Mouse (Mus musculus) C2C12 (cell line): ENCODE data around the gene Olfml2a.

ENCODE experiments used
- CTCF ChIP-seq: IDR thresholded peaks from one replicate; pipeline ENCODE4 v1.5.1; 2011; ENCODE audit not compliant: control insufficient read depth, insufficient read depth, insufficient read length
- MAX ChIP-seq: IDR thresholded peaks from one replicate; pipeline ENCODE4 v1.6.1; 2011; ENCODE audit warnings: mild to moderate bottlenecking, control low read depth
- MYOD1 ChIP-seq: IDR thresholded peaks from one replicate; pipeline ENCODE4 v1.6.1; 2011; ENCODE audit warnings: low read depth; ENCODE audit not compliant: control insufficient read depth, insufficient read length
- USF1 ChIP-seq: IDR thresholded peaks from one replicate; pipeline ENCODE4 v1.6.1; 2011; ENCODE audit warnings: low read depth, mild to moderate bottlenecking, control low read depth, moderate library complexity

- TF ChIP-seq USF1 (no peak), CTCF (no peak), MAX (no peak), MYOD1 (no peak)
Measured at GRCm38 (mm10) chr2:38983456-38983855, 51.7 kb downstream of the Olfml2a start.
